Mouse (Mus musculus): ENCODE measurements at regions not wholly inside any gene's neighbourhood (a gene's known extent, or its start where the extent isn't known, plus 50 kb on each side); places are given as distances from the start of the nearest gene placed in this dataset.
A peak's percentile ranks its signal among the peaks of the same experiment; 100 is the strongest.

DNA sequence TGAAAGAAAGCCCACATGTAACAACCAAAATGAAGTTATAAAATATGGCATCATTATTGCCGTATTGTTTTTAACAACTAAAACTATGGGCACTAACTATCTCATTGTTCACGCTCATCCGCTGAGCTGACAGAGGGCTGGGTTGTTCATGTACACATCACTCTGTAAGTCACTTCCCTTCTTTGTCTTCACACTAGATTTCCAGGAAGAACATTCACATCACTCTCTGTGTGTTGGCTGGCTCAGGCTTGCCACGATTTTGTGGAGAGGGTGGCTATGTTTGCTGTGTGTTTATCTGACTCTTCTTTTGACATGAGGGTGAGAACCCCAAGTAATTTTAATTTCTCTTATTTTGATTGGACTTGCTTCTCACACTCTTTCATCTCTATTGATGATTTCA is 221.9 kb upstream of the N6amt1 start:
- Histone ChIP-seq H3K9ac (replicated peaks; ENCODE audit: low read depth, low read length) (no peak overlapping the region), H3K9me3 (ENCODE audit: control insufficient read depth, low read depth, low read length) (no peaks in the 10 kb centered on the region), H3K4me3 (ENCODE audit: low read depth, low read length) (no peak overlapping the region), H3K27me3 (ENCODE audit: control insufficient read depth, insufficient read depth, low read length) (no peaks in the 10 kb centered on the region), H3K36me3 (ENCODE audit: control insufficient read depth, insufficient read depth, low read length) (no peaks in the 10 kb centered on the region), H3K27ac (ENCODE audit: low read length) (no peak overlapping the region), H3K4me2 (replicated peaks; ENCODE audit: low read depth, low read length) (no peak overlapping the region), H3K4me1 (ENCODE audit: control insufficient read depth, insufficient read depth, low read length) (no peaks in the 10 kb centered on the region)
- ATAC-seq (ENCODE audit: insufficient number of reproducible peaks, insufficient read depth, low FRiP score, low read depth): no peak
- 76% methylated on average over 4 of the region's 4 CpGs for WGBS

DNA sequence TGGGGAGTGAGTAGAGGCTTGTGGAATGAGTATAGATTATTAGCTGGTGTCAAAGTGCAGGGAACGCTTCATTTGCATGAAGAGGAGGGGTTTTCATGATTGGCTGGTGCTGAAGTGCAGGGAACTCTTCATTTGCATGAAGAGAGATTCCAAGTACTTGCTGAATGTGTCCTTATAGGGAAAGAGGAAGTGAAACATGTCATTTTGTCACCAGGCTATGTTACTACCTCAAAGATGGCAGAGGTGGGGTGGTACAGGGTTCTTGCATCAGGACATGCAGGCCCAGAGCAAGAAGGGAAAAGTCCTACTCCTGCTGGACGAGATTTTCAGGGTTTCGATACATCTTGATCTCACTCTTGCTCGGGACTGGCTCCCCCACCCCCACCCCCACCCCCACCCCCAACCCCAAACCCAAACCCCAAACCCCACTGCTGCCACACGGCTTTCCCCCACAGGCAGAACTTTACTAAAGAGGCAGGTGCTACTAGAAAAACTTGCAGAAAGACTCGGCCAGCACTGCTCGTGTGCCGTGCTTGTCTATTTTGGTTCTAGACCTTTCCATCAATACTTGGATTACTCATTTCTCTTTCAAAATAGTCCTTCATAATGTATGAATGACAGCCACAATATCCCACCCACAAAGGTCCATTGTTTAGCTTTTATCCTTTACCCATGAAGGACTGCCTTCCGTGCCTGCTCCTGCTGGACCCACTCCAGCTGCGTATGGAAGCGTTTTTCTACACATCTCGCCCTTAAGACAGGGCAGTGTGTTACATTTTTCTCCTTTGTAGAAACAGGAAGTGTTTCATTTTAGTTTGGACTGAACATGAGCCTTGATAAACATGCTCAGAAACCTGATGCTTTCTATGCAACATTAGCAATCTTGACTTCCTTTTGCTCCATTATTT is 223.0 kb upstream of the N6amt1 start:
- H3K4me3 ChIP-seq (ENCODE audit: low read depth, low read length): no peak overlapping the region
- no peak overlapping the region for H3K27ac ChIP-seq (ENCODE audit: low read length)
- H3K9me3 ChIP-seq (ENCODE audit: control insufficient read depth, low read depth, low read length): no peaks in the 10 kb centered on the region
- H3K4me1 ChIP-seq (ENCODE audit: control insufficient read depth, insufficient read depth, low read length): no peaks in the 10 kb centered on the region
- H3K9ac ChIP-seq (replicated peaks; ENCODE audit: low read depth, low read length): no peak overlapping the region
- ATAC-seq (ENCODE audit: insufficient number of reproducible peaks, insufficient read depth, low FRiP score, low read depth): no peak
- WGBS: 59% methylated on average over 12 of the region's 12 CpGs
- H3K36me3 ChIP-seq (ENCODE audit: control insufficient read depth, insufficient read depth, low read length): no peaks in the 10 kb centered on the region
- H3K4me2 ChIP-seq (replicated peaks; ENCODE audit: low read depth, low read length): no peak overlapping the region
- no peaks in the 10 kb centered on the region for H3K27me3 ChIP-seq (ENCODE audit: control insufficient read depth, insufficient read depth, low read length)

DNA sequence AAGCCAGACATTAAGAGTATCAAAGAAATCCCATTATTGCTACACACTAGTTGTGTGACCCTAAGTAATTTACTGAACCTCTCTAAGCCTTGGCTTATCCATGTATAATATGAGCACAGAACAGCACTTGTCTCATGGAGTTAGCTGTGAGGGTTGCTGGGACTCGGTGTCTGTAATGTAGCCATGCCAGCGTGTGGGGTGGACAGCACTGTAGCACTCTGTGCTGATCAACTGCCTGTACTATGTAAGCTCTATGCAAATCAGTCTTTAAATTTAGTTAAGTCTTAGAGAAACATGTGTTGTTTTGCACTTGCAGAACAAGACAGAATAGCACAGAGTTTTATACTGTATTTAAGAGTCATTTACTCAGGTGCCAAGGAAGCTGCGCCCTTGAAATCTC is 225.0 kb upstream of the N6amt1 start:
- Histone ChIP-seq H3K9me3 (ENCODE audit: control insufficient read depth, low read depth, low read length) (no peaks in the 10 kb centered on the region), H3K9ac (replicated peaks; ENCODE audit: low read depth, low read length) (no peak overlapping the region), H3K27ac (ENCODE audit: low read length) (no peak overlapping the region), H3K27me3 (ENCODE audit: control insufficient read depth, insufficient read depth, low read length) (no peaks in the 10 kb centered on the region), H3K4me2 (replicated peaks; ENCODE audit: low read depth, low read length) (no peak overlapping the region), H3K36me3 (ENCODE audit: control insufficient read depth, insufficient read depth, low read length) (no peaks in the 10 kb centered on the region), H3K4me1 (ENCODE audit: control insufficient read depth, insufficient read depth, low read length) (no peaks in the 10 kb centered on the region), H3K4me3 (ENCODE audit: low read depth, low read length) (no peak overlapping the region)
- ATAC-seq (ENCODE audit: insufficient number of reproducible peaks, insufficient read depth, low FRiP score, low read depth): no peak
- 98% methylated on average over 3 of the region's 3 CpGs for WGBS

DNA sequence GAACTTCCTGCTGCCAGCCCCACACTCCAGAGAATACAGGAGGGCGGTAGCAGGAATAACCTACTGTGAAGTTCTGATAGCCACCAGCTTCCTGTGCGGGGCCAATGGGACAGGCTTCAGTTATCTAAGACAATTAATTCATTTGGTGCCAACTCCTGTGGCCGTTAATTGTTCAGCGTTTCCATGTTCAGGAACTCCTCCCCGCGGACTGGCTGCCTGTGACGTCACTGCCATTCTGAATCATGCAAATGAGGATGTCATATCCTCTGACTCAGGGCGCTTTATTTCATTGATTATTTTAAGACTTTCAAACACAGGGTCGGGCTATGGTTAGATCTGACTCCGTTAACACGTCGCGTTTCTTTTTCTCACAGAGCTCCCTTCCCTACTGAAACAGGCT is 225.8 kb upstream of the N6amt1 start:
- Histone ChIP-seq H3K9ac (replicated peaks; ENCODE audit: low read depth, low read length) (no peak overlapping the region), H3K36me3 (ENCODE audit: control insufficient read depth, insufficient read depth, low read length) (no peaks in the 10 kb centered on the region), H3K27ac (ENCODE audit: low read length) (no peak overlapping the region), H3K9me3 (ENCODE audit: control insufficient read depth, low read depth, low read length) (no peaks in the 10 kb centered on the region), H3K4me2 (replicated peaks; ENCODE audit: low read depth, low read length) (no peak overlapping the region), H3K27me3 (ENCODE audit: control insufficient read depth, insufficient read depth, low read length) (no peaks in the 10 kb centered on the region), H3K4me3 (ENCODE audit: low read depth, low read length) (no peak overlapping the region), H3K4me1 (ENCODE audit: control insufficient read depth, insufficient read depth, low read length) (no peaks in the 10 kb centered on the region)
- WGBS: 72% methylated on average over 13 of the region's 13 CpGs
- ATAC-seq (ENCODE audit: insufficient number of reproducible peaks, insufficient read depth, low FRiP score, low read depth): peak; percentile 62; the same call in 1 of the 2 replicates

DNA sequence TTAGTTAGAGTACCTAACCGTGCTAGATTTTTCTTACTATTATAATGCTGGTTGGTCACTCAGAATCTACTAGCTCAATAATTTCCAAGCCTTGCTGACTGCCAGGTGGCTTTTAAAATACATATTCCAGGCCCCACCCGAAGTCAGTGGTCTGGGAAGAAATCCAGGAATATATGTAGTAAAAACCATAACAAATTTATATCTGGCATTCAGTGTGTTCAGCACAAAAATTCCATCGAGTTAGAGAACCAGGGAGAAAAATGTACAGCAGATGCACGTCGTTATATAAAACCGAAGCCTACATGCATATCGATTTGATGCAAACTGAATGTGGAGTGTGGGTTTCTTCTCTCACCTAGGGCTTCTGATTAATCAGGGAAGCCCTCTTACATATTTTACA is 229.5 kb upstream of the N6amt1 start:
- ATAC-seq (ENCODE audit: insufficient number of reproducible peaks, insufficient read depth, low FRiP score, low read depth): no peak
- no peak overlapping the region for H3K4me3 ChIP-seq (ENCODE audit: low read depth, low read length)
- WGBS: 65% methylated on average over 7 of the region's 7 CpGs
- no peak overlapping the region for H3K4me2 ChIP-seq (replicated peaks; ENCODE audit: low read depth, low read length)
- no peaks in the 10 kb centered on the region for H3K4me1 ChIP-seq (ENCODE audit: control insufficient read depth, insufficient read depth, low read length)
- no peaks in the 10 kb centered on the region for H3K9me3 ChIP-seq (ENCODE audit: control insufficient read depth, low read depth, low read length)
- no peaks in the 10 kb centered on the region for H3K27me3 ChIP-seq (ENCODE audit: control insufficient read depth, insufficient read depth, low read length)
- H3K27ac ChIP-seq (ENCODE audit: low read length): no peak overlapping the region
- no peaks in the 10 kb centered on the region for H3K36me3 ChIP-seq (ENCODE audit: control insufficient read depth, insufficient read depth, low read length)
- H3K9ac ChIP-seq (replicated peaks; ENCODE audit: low read depth, low read length): no peak overlapping the region

DNA sequence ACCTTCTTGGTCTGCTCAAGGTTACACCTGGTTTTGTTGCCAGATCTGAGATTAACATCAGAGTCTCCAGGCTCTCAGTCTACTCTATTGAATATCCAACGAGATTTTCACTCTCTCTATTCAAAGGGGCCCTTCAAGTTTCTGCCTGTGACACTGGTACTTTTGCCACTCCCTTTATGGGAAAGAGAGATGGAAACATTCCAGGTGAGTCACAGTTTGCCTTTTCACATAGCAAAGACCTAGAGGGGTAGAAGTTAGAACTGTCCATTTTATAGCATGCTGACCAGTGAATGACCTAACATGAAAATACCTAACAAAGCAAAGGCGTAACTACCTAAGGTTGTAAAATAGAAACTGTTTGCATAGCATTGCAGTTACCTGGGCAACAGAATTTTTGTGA is 250.4 kb upstream of the N6amt1 start:
- H3K4me3 ChIP-seq (ENCODE audit: low read depth, low read length): no peak overlapping the region
- H3K27ac ChIP-seq (ENCODE audit: low read length): no peak overlapping the region
- H3K4me2 ChIP-seq (replicated peaks; ENCODE audit: low read depth, low read length): no peak overlapping the region
- 62% methylated on average over 2 of the region's 2 CpGs for WGBS
- no peaks in the 10 kb centered on the region for H3K27me3 ChIP-seq (ENCODE audit: control insufficient read depth, insufficient read depth, low read length)
- H3K9me3 ChIP-seq (ENCODE audit: control insufficient read depth, low read depth, low read length): no peaks in the 10 kb centered on the region
- H3K4me1 ChIP-seq (ENCODE audit: control insufficient read depth, insufficient read depth, low read length): no peaks in the 10 kb centered on the region
- peak; percentile 58 for ATAC-seq (ENCODE audit: insufficient number of reproducible peaks, insufficient read depth, low FRiP score, low read depth)
- no peaks in the 10 kb centered on the region for H3K36me3 ChIP-seq (ENCODE audit: control insufficient read depth, insufficient read depth, low read length)
- no peak overlapping the region for H3K9ac ChIP-seq (replicated peaks; ENCODE audit: low read depth, low read length)

DNA sequence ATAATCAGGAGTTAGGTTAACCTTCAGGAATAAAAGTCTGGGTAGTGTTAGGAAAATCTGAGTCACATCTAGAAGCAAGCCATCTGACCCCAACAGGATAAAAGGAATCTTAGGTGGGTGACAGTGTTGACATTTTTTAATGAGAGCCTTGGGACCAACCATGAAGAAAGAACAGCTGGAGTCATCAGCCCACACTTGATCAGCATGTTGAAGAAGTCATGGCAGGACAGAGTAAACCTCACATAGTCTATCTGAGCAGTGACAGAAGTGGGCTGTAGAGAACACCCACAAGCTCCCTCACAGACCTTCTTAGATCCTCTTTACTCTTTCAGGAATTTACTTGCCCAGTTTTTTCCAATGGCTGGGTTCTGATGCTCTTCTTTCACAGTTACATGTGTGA is 251.9 kb upstream of the N6amt1 start:
- Histone ChIP-seq H3K4me1 (ENCODE audit: control insufficient read depth, insufficient read depth, low read length) (no peaks in the 10 kb centered on the region), H3K9ac (replicated peaks; ENCODE audit: low read depth, low read length) (no peak overlapping the region), H3K4me2 (replicated peaks; ENCODE audit: low read depth, low read length) (no peak overlapping the region), H3K27me3 (ENCODE audit: control insufficient read depth, insufficient read depth, low read length) (no peaks in the 10 kb centered on the region), H3K4me3 (ENCODE audit: low read depth, low read length) (no peak overlapping the region), H3K27ac (ENCODE audit: low read length) (no peak overlapping the region), H3K36me3 (ENCODE audit: control insufficient read depth, insufficient read depth, low read length) (no peaks in the 10 kb centered on the region), H3K9me3 (ENCODE audit: control insufficient read depth, low read depth, low read length) (no peaks in the 10 kb centered on the region)
- no peak for ATAC-seq (ENCODE audit: insufficient number of reproducible peaks, insufficient read depth, low FRiP score, low read depth)

DNA sequence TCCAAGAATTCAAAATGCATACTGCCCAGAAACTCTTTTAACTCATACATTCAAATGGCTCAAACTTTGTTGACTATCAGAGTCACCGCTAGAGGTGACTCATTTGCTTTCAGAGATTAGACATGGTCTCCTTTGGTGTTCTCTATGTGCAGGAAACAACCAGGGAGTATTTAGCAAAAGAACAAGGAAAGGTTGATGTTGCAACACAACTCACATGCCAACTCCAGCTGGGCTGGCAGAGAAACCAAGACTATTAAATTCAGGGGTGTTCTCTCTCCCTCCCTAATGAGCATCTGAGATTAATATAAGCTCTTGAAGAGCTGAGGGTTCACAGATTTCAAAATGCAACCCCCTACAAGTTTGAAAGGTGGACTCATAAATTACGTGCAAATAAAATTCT is 262.0 kb upstream of the N6amt1 start:
- WGBS: 88% methylated on average over 2 of the region's 2 CpGs
- Histone ChIP-seq H3K4me1 (ENCODE audit: control insufficient read depth, insufficient read depth, low read length) (no peaks in the 10 kb centered on the region), H3K4me3 (ENCODE audit: low read depth, low read length) (no peak overlapping the region), H3K27ac (ENCODE audit: low read length) (no peak overlapping the region), H3K9me3 (ENCODE audit: control insufficient read depth, low read depth, low read length) (no peaks in the 10 kb centered on the region), H3K9ac (replicated peaks; ENCODE audit: low read depth, low read length) (no peak overlapping the region), H3K27me3 (ENCODE audit: control insufficient read depth, insufficient read depth, low read length) (no peaks in the 10 kb centered on the region), H3K36me3 (ENCODE audit: control insufficient read depth, insufficient read depth, low read length) (no peaks in the 10 kb centered on the region), H3K4me2 (replicated peaks; ENCODE audit: low read depth, low read length) (no peak overlapping the region)
- no peak for ATAC-seq (ENCODE audit: insufficient number of reproducible peaks, insufficient read depth, low FRiP score, low read depth)

DNA sequence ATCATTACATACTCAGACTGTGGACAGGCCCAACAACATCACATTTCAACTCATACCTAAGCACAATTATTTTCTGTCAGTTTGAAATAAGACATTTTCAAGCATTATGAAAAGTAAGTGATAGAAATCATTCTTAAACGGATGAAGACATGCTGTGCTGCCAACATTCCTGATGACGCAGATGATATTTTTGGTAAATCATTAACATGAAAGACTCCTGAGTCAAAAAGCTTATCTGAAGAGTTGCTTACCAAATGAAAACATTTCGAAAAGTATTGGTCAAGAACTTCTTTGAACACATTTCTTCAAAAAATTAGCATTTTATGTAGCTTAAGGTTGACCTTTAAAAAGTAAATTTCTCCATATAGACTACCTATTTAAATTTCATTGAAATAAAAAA is 264.7 kb upstream of the N6amt1 start:
- no peak overlapping the region for H3K9ac ChIP-seq (replicated peaks; ENCODE audit: low read depth, low read length)
- 67% methylated on average over 3 of the region's 3 CpGs for WGBS
- ATAC-seq (ENCODE audit: insufficient number of reproducible peaks, insufficient read depth, low FRiP score, low read depth): no peak
- no peak overlapping the region for H3K4me2 ChIP-seq (replicated peaks; ENCODE audit: low read depth, low read length)
- H3K27ac ChIP-seq (ENCODE audit: low read length): no peak overlapping the region
- H3K9me3 ChIP-seq (ENCODE audit: control insufficient read depth, low read depth, low read length): no peaks in the 10 kb centered on the region
- no peaks in the 10 kb centered on the region for H3K36me3 ChIP-seq (ENCODE audit: control insufficient read depth, insufficient read depth, low read length)
- H3K4me1 ChIP-seq (ENCODE audit: control insufficient read depth, insufficient read depth, low read length): no peaks in the 10 kb centered on the region
- H3K27me3 ChIP-seq (ENCODE audit: control insufficient read depth, insufficient read depth, low read length): no peaks in the 10 kb centered on the region
- no peak overlapping the region for H3K4me3 ChIP-seq (ENCODE audit: low read depth, low read length)
